Mouse (Mus musculus) megakaryocyte, embryonic 14.5 days (primary cell): ENCODE data around the gene Ccdc73.

ENCODE experiments used
- FLI1 ChIP-seq: IDR thresholded peaks from 2 replicates; pipeline ENCODE4 v1.6.1; 2012; ENCODE audit warnings: low read length, inconsistent platforms, mixed read lengths
- GATA1 ChIP-seq: IDR thresholded peaks from 3 replicates; pipeline ENCODE4 v1.6.1; 2012; ENCODE audit warnings: mixed read lengths, low read length, inconsistent platforms, borderline replicate concordance

GRCm38 (mm10) chr2:104851686-104852085 is 15.9 kb upstream of the Ccdc73 start:
- no peak for TF ChIP-seq GATA1
- TF ChIP-seq FLI1 = no peak
